Mouse (Mus musculus) ES-CJ7 (cell line): ENCODE measurements at regions not wholly inside any gene's neighbourhood (a gene's known extent, or its start where the extent isn't known, plus 50 kb on each side); places are given as distances from the start of the nearest gene placed in this dataset.

Experiments used
- DNase-seq: peaks from one replicate; pipeline ENCODE4 v3.0.0; 2011; ENCODE audit warnings: low read depth, low spot score

GRCm38 (mm10) chr11:63753260-63753659 is 168.8 kb downstream of the Hs3st3b1 start:
- DNase-seq, result no peak

- DNase-seq, result no peak
Measured at GRCm38 (mm10) chr11:63754826-63755225, 167.3 kb downstream of the Hs3st3b1 start.

- DNase-seq, result no peak
Measured at GRCm38 (mm10) chr11:63758313-63758712, 163.8 kb downstream of the Hs3st3b1 start.

- DNase-seq, result no peak
Measured at GRCm38 (mm10) chr11:63761561-63761960, 160.5 kb downstream of the Hs3st3b1 start.

- no peak for DNase-seq
Measured at GRCm38 (mm10) chr11:63767631-63768250, 154.3 kb downstream of the Hs3st3b1 start.

- no peak for DNase-seq
Measured at GRCm38 (mm10) chr11:63769738-63770137, 152.4 kb downstream of the Hs3st3b1 start.

- no peak for DNase-seq
Measured at GRCm38 (mm10) chr11:63775382-63775781, 146.7 kb downstream of the Hs3st3b1 start.

- no peak for DNase-seq
Measured at GRCm38 (mm10) chr11:63779371-63779770, 142.7 kb downstream of the Hs3st3b1 start.

- DNase-seq, result no peak
Measured at GRCm38 (mm10) chr11:63781967-63782915, 139.8 kb downstream of the Hs3st3b1 start.

GRCm38 (mm10) chr11:63785281-63785886 is 136.7 kb downstream of the Hs3st3b1 start:
- no peak for DNase-seq

- DNase-seq, result no peak
Measured at GRCm38 (mm10) chr11:63785965-63786364, 136.1 kb downstream of the Hs3st3b1 start.

- DNase-seq, result no peak
Measured at GRCm38 (mm10) chr11:63789473-63790120, 132.5 kb downstream of the Hs3st3b1 start.

GRCm38 (mm10) chr11:63791004-63791862 is 130.9 kb downstream of the Hs3st3b1 start:
- DNase-seq, result no peak

GRCm38 (mm10) chr11:63793732-63794503 is 128.2 kb downstream of the Hs3st3b1 start:
- DNase-seq, result peak; percentile 56

GRCm38 (mm10) chr11:63812146-63812545 is 109.9 kb downstream of the Hs3st3b1 start:
- no peak for DNase-seq

GRCm38 (mm10) chr11:63822847-63823246 is 99.2 kb downstream of the Hs3st3b1 start:
- no peak for DNase-seq

GRCm38 (mm10) chr11:63827271-63827762 is 94.8 kb downstream of the Hs3st3b1 start:
- DNase-seq, result no peak

- no peak for DNase-seq
Measured at GRCm38 (mm10) chr11:63833480-63833879, 88.6 kb downstream of the Hs3st3b1 start.

- DNase-seq, result no peak
Measured at GRCm38 (mm10) chr11:63834140-63834539, 88.0 kb downstream of the Hs3st3b1 start.

- no peak for DNase-seq
Measured at GRCm38 (mm10) chr11:63834631-63835030, 87.5 kb downstream of the Hs3st3b1 start.
